Mouse (Mus musculus) myocyte (in vitro differentiated cells): ENCODE results near the gene Tbc1d10c. TPM values are rescaled to one million over a fixed set of nuclear protein-coding genes. Genes with fewer than 3 reads are reported as not detected.

Experiments
- H3K27me3 ChIP-seq: one replicate; pipeline ENCODE4 v1.6.1; 2011; ENCODE audit not compliant: control insufficient read depth, insufficient read depth, insufficient read length
- H3K36me3 ChIP-seq: one replicate; pipeline ENCODE4 v1.6.1; 2011; ENCODE audit not compliant: control insufficient read depth, insufficient read depth
- H3K4me2 ChIP-seq: one replicate; pipeline ENCODE4 v1.6.1; 2011; ENCODE audit warnings: low read depth, control low read depth
- H3K4me3 ChIP-seq: one replicate; pipeline ENCODE4 v1.5.1; 2011; ENCODE audit warnings: mild to moderate bottlenecking, control low read depth, moderate library complexity
- H3K79me2 ChIP-seq: one replicate; pipeline ENCODE4 v1.6.1; 2011; ENCODE audit not compliant: control insufficient read depth, insufficient read depth
- H3ac ChIP-seq: one replicate; pipeline ENCODE4 v1.6.1; 2011; ENCODE audit not compliant: control insufficient read depth, insufficient read length
- CEBPB ChIP-seq: IDR thresholded peaks from 2 replicates; pipeline ENCODE4 v1.6.1; 2011; ENCODE audit warnings: mild to moderate bottlenecking, moderate library complexity; ENCODE audit not compliant: poor library complexity, insufficient read depth, severe bottlenecking
- E2F4 ChIP-seq: IDR thresholded peaks from one replicate; pipeline ENCODE4 v1.6.1; 2011; ENCODE audit warnings: mild to moderate bottlenecking, control low read depth, moderate library complexity; ENCODE audit not compliant: insufficient read depth
- MAX ChIP-seq: IDR thresholded peaks from one replicate; pipeline ENCODE4 v1.6.1; 2011; ENCODE audit warnings: low read depth, mild to moderate bottlenecking, control low read depth
- MYOG ChIP-seq, 3 experiments: IDR thresholded peaks; one replicate each; pipeline ENCODE4 v1.6.1; 2011; ENCODE audit warnings: control low read depth in 2 of 3, low read depth in 2 of 3, mild to moderate bottlenecking in 2 of 3; ENCODE audit not compliant: insufficient read length in 2 of 3, control insufficient read depth in 1 of 3, insufficient read depth in 1 of 3
- POLR2A ChIP-seq: IDR thresholded peaks from one replicate; pipeline ENCODE4 v1.6.1; 2011; ENCODE audit warnings: low read depth, mild to moderate bottlenecking, control low read depth, moderate library complexity; ENCODE audit not compliant: insufficient read length
- POLR2AphosphoS2 ChIP-seq: IDR thresholded peaks from one replicate; pipeline ENCODE4 v1.6.1; 2011; ENCODE audit warnings: low read depth, control low read depth; ENCODE audit not compliant: insufficient read length
- REST ChIP-seq: IDR thresholded peaks from one replicate; pipeline ENCODE4 v1.6.1; 2011; ENCODE audit warnings: mild to moderate bottlenecking, control low read depth, moderate library complexity; ENCODE audit not compliant: insufficient read depth, insufficient read length
- SRF ChIP-seq: IDR thresholded peaks from one replicate; pipeline ENCODE4 v1.6.1; 2011; ENCODE audit warnings: low read depth; ENCODE audit not compliant: control insufficient read depth, insufficient read length
- TCF12 ChIP-seq: IDR thresholded peaks from one replicate; pipeline ENCODE4 v1.6.1; 2011; ENCODE audit warnings: mild to moderate bottlenecking, control low read depth; ENCODE audit not compliant: poor library complexity, insufficient read depth, severe bottlenecking
- TCF3 ChIP-seq: IDR thresholded peaks from one replicate; pipeline ENCODE4 v1.6.1; 2011; ENCODE audit warnings: low read depth, control low read depth; ENCODE audit not compliant: insufficient read length
- USF1 ChIP-seq: IDR thresholded peaks from one replicate; pipeline ENCODE4 v1.6.1; 2011; ENCODE audit warnings: low read depth, mild to moderate bottlenecking, control low read depth, moderate library complexity
- polyA plus RNA-seq: library from polyadenylated mRNA; unstranded; fragments of >200 nt; fragmentation: generic; extraction: Trizol; gene quantifications from one replicate; pipeline ENCODE4 v1.2.1, GENCODE M21; 2012; ENCODE audit warnings: missing spikeins

Gene Tbc1d10c
- polyA plus RNA-seq, 1 experiment: 0.67 TPM

DNA sequence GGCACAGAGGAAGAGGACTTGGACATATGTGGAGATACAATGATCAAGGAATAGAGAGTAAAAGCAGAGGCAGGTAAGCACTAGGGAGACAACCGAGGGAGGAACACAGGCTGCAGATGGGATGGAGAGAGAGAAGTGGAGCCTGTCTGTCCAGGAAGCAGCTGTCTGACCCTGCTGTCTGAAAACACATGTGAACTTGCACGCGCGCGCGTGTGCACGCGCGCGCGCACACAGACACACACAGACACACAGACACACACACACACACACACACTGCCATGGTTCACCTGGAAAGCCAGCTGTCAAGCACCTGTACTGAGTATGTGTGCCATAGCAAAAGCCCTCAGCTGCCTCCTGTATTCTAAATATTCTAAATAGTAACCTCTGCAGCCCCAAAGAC, 27.2 kb upstream of the Tbc1d10c start:
- Histone ChIP-seq H3ac (no peak overlapping the region), H3K27me3 (no peaks in the 10 kb centered on the region), H3K4me3 (no peak overlapping the region), H3K4me2 (no peak overlapping the region), H3K79me2 (peaks cover 37% of the 10 kb centered on the region), H3K36me3 (no peaks in the 10 kb centered on the region)
- no peak for TF ChIP-seq CEBPB

DNA sequence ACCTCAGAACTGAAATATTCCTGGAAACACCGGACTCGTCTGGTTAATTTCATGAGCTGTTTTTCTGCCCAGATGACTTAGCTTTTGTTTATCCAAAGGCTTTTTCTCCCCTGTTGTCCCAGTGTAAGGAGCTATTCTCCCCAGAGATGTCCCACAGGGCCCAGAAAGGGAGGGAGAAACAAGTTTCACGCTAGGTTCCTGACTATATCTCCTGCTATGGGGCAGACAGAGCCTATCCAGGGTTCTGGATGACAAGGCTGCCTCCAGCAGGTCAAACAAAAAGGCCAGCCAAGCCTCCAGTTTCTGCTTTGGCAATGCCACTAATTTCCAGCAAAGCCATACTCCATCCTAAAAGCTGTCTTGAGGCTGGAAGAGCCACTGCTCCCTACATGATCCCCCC, 26.8 kb upstream of the Tbc1d10c start:
- Histone ChIP-seq H3K79me2 (peaks cover 37% of the 10 kb centered on the region), H3ac (no peak overlapping the region), H3K4me2 (peak overlapping the region; percentile 10), H3K36me3 (no peaks in the 10 kb centered on the region), H3K27me3 (no peaks in the 10 kb centered on the region), H3K4me3 (no peak overlapping the region)
- no peak for TF ChIP-seq USF1
- TF ChIP-seq CEBPB: no peak
- TF ChIP-seq MYOG (IDR thresholded peaks at IDR 0.05; ENCODE audit: control insufficient read depth in 1 of 3, insufficient read depth in 1 of 3, insufficient read length in 2 of 3, low read depth in 2 of 3): no peak
- no peak for TF ChIP-seq POLR2AphosphoS2

DNA sequence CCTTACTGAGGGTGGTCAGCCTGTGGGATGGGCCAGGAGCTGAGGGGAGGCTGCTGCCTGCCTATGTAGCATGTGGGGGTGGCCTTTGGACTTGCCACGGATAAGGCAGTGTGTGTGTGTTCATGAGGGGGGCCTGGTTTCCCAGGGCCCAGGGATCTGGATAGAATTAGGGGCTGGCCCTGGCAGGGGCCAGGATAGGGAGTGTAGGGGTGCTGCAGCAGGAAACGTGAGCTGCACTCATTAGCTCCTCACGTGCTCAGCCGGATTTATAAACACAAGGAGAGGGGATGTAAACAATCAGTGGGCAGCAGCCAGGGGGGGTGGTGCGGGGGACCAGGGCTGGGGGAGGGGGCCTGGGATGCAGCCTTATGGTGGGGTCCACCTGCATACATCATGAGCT, 26.1 kb upstream of the Tbc1d10c start:
- no peaks in the 10 kb centered on the region for H3K27me3 ChIP-seq
- peaks cover 37% of the 10 kb centered on the region for H3K79me2 ChIP-seq
- peak overlapping the region; percentile 96 for H3K4me2 ChIP-seq
- H3K36me3 ChIP-seq: no peaks in the 10 kb centered on the region
- no peak overlapping the region for H3K4me3 ChIP-seq
- TF ChIP-seq MAX (no peak), POLR2AphosphoS2 (no peak), E2F4 (no peak), REST (no peak), POLR2A (no peak), TCF12 (no peak), SRF (no peak), CEBPB (no peak), USF1 (no peak)
- no peak overlapping the region for H3ac ChIP-seq

DNA sequence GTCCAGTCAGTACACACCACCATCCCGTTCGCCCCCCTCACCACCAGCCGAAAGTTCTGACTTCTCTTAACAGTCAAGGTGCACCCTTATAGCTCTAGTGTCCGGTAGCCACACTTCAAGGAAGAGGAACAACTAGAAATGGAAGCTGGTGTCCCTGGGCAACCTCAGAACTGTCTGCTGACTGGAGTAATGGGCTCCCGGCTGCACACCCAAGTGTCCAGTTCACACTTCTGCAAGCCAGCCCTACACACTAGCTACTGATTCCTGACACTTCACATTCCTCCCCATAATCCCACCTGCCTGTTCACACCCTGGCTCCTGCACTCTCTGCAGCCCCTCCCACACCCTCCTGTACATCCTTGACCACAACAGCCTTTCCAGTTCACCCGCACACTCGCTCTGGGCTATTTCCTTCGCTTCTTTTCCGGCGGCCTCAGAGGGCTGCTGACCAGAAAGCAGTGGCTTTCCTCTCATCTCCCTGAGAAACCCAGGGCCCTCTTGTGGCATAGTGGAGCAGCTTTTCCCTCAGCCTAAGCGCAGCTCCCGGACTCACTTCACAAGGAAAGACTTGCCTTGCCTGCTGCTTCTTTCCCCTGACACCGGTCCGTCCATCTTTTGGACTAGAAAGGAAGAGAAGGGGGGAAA, 25.1 kb upstream of the Tbc1d10c start:
- Histone ChIP-seq H3K79me2 (peaks cover 37% of the 10 kb centered on the region), H3K4me2 (peak overlapping the region; percentile 96), H3K36me3 (no peaks in the 10 kb centered on the region), H3K27me3 (no peaks in the 10 kb centered on the region), H3K4me3 (peak overlapping the region; percentile 39), H3ac (peak overlapping the region; percentile 83)
- TF ChIP-seq MYOG (IDR thresholded peaks at IDR 0.05; ENCODE audit: control insufficient read depth in 1 of 3, insufficient read depth in 1 of 3, insufficient read length in 2 of 3, low read depth in 2 of 3) (no peak), REST (no peak), TCF3 (no peak), MAX (no peak)

DNA sequence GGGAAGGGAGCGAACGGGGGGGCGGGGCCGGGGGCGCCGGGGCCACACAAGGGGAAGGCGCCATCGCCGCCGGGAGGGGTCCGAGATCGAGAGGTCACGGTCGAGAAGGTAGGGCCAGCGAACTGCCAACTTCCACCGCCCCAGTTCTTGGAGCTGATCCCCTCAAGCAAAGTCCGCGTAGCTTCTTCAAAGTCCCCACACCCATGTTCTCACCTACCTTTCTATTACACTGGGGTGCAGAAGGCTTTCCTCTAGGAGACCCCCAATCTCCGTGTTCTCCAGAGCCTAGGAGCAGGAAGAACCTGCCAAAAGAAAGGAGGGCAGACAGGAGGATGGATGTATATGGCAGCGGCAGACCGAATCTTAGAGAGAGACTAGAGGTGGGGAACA, 24.4 kb upstream of the Tbc1d10c start:
- Histone ChIP-seq H3K79me2 (peaks cover 37% of the 10 kb centered on the region), H3K27me3 (no peaks in the 10 kb centered on the region), H3K4me2 (peak overlapping the region; percentile 96), H3ac (peak overlapping the region; percentile 83), H3K36me3 (no peaks in the 10 kb centered on the region), H3K4me3 (peak overlapping the region; percentile 39)
- no peak for TF ChIP-seq MYOG (IDR thresholded peaks at IDR 0.05; ENCODE audit: control insufficient read depth in 1 of 3, insufficient read depth in 1 of 3, insufficient read length in 2 of 3, low read depth in 2 of 3)

DNA sequence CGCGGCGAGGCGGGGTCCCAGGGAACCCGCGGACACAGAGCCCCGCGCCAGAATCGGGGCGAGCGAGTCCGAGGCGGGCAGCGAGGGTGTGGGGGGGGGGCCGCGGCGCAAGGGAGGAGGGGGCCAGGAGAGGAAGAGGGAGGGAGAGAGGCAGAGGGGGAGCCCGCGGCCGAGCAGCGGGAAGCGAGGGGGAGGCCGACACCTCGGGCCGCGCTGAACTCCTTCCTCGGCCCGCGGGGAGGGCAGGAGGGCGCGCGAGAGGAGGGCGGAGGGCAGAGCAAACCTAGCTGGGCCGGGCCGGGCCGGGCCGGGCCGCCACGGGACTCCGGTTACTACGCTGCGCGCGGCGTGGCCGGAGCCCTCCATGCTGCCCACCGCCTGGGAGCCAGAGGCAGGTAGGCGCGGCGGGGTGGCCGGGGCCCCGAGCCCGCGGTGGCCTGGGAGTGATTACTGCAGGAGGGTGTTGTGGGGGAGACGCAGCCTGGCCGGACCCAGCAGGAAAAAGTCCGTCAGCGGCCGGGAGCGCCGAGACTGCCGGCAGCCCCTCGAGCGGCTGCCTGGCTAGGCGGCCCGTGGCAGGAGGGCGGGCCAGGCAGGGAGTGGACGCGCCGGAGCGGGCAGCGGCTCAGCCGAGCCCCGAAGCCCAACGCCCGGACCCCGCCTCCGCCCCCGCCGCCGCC, 23.8 kb upstream of the Tbc1d10c start:
- Histone ChIP-seq H3K4me3 (peak overlapping the region; percentile 39), H3K4me2 (peak overlapping the region; percentile 1), H3K27me3 (no peaks in the 10 kb centered on the region), H3K36me3 (no peaks in the 10 kb centered on the region), H3K79me2 (peaks cover 33% of the 10 kb centered on the region), H3ac (peak overlapping the region; percentile 83)
- no peak for TF ChIP-seq SRF
- peak; percentile 75 for TF ChIP-seq POLR2A
- TF ChIP-seq POLR2AphosphoS2: peak; percentile 68
